Mouse (Mus musculus) embryo, embryonic 11 days (tissue): ENCODE measurements around the gene Gm10961.
A peak's percentile ranks its signal among the peaks of the same experiment; 100 is the strongest.
"Not testable (repeated sequence)": the region's sequence is repeated elsewhere in the genome, so short reads cannot be mapped to it uniquely, and the experiment has no call there.

Experiments
- DNase-seq: peaks from one replicate; pipeline ENCODE4 v3.0.0-alpha.2; 2015

Gene Gm10961

DNA sequence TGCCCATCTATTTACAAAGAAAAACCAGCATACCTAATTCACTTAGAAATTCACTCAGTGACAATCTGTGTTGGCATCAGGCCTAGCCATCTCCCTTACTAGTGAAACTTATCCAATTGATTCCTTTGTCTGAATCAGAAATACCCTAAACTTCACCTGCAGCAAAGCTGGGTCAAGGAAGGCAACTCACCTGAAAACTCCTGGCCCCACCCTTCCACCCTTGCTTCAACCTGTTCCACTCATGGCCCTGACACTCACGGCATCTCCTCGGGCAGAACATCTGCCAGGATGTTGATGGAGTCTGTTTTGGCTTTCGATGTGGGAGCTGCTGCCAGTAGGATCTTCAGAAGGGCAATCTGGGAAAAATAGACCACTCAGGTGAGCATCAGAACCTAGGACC, 13.3 kb upstream of the Gm10961 start:
- no peak for DNase-seq

DNA sequence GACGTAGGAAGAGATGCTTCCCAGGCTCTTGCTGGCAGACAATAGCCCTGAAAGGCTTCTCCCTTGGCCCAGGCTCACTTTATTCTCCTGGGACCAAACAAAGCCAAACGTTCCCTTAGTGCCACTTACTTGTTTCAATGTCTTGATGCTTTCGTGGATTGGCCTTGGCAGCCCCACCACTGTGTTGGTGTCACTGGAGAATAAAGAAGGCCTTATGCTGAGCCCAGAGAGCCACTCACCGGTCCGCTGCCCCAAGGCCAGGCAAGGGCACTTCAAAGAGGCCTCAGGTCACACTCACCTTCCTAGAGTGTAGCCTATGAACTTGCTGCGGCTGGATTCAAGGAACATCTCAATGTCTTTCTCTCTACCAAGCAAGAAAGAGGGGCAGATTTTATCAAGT, 11.2 kb upstream of the Gm10961 start:
- DNase-seq = no peak

DNA sequence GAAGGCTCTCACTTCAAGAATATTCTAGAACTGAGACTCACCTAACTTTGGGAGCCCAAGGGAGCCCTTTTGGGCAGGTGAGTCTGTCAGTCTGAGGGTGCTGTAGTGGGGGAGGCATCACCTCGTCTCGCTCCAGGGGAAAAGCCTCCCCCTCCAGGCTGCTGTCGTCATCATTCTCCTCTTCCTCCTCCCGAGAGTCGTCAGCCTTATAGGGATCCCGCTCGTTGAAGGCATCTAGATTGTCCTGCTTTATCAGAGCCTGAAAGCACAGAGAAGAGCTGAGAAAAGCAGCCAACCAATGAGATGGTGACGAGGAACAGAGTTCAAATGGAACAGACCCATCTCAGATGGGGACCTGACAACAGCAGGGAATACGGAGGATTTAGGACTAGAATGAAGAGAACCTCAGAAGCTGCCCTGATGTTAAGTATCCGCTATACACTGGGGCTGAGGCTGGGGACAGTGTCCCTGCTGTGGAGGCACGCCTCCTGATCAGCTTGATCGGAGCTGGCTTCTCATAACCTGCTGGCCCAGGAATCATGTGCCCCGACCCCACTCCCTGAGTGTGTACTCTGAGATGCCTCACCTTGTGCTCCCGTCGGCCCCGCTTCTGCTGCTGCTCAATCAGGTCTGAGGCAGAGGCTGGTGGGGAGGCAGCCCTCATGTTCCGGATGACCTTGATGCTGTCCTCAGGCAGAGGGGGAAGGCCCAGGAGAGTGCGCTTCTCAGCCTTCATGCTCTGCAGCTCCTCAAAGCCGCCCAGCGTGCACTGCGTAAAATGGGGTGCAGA, 9.6 kb upstream of the Gm10961 start:
- no peak for DNase-seq

DNA sequence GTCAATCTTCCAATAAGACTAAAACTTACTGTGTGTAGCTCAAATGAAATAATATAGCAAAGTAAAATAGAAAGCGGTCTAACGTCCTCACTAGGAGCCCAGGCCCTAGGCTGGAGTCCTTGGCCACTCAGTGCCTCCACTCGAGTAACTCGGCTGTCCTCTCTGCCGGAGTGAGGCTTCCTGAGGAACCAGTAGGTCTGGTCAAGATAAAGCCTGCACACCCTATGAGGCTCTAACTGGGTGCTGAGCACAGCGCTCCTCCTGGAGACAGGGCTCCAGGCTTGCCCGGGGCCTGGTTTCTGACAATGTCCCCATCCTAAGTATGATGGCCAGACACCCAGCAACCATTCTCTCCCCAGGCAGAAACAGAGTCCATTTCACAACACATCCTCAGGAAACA, 8.6 kb upstream of the Gm10961 start:
- DNase-seq = no peak

DNA sequence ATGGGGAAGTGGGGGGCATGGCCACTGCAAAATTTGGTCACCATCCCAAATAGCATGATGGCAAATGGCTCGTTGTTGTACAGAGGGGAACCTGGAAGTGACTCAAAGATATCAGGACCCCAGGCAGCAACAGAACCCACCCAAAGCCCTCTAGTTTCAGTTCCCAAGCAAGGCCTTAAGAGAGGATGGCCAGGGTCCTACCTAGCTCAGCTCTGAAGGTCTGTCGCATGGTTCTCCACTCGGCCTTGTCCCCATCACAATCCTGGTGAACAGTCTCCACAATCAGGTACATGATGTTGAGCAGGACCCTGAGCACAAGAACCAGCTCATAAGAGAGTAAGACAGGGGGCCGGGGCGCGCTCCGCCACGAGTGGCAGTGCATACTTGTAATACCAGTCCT, 6.7 kb upstream of the Gm10961 start:
- no peak for DNase-seq

DNA sequence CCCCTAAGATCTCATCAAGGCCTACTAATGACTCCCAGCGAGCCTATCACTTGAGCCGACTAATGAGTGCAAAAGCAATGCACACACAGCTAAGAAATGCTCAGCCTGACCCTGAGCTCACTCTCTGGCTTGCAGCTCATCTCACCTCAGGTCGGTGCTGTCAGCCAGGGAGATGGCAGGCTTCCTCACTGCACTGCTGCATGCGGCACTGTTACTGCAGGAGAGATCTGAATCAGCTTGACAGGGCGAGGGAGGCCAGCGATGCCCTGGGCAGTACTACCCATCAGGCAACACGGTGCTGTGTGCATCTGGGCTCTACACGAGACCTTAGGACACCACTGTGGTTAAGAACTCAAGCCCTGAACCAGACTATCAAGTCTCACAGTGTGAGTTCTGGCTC, 5.6 kb upstream of the Gm10961 start:
- DNase-seq = no peak

DNA sequence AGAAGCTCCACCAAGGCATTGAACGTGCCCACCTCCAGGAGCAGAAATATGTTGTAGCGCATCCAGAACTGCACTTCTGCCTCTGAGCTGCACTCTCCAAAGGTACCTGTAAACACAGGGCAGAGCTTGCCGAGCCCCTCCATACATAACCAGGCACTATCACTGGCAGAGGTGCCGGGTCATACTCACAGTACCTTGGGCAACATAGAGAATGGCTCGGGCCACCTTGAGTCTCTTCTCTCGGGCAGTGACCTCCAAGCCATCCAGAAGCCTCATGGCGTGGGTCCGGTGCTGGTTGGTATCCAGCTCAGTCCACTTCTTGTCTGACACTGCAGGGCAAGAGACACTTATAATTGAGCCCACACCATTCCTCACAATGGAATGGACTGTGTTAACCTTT, 4.4 kb upstream of the Gm10961 start:
- no peak for DNase-seq

DNA sequence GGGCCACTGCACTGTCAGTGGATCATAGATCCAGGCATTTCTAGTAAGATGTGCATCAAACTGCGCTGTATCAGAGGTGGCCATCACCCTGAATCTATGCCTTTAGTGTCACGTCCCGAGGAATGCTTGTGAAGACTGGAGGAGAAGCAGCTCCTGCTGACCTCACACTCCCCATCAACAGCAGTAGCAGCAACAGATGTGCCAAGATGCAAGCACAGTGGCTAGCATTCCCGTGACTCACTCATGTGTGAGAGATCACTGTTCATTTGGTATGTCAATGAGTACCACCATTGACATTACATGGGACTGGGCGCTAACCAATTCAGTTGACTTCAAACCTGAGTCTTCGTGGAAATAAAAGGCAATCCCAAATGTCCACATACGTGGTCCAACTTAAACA, 3.5 kb upstream of the Gm10961 start:
- DNase-seq = no peak

DNA sequence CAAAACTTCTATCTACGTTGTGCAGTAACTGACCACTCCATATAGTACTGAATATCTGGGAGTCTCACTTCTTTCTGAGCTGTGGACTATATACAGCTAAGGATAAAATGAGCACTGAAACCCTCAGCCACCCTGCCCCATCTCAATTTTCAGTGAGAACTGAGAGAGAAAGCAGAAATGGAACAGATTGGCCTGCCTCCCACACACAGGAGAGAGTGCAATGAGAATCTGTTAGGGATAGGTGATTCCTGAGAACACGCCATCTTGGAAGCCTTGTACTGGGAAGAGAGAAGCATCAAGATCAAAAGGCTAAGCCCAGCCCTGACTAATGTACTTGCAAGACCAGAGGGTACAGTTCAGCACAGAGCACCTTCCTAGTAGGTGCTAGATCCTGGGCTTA, 2.6 kb upstream of the Gm10961 start:
- DNase-seq = no peak

DNA sequence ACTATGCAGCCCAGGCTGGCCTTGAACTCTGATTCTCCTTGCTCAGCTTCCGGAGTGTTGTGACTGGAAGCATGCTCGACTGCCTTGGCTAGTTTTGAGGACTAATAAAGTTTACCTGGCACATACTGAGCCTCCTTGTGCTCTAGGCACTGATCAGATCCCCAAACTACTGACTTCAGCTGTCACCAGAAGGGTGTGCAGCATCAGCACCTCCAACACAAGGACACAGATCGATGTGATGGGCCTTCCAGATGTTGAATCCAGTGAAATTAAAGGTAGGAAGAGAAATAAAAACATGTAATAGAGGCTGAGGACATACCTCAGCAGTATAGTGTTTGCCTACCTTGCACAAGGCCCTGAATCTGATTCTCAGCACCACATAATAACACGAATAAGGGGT, 1.7 kb upstream of the Gm10961 start:
- DNase-seq = no peak

DNA sequence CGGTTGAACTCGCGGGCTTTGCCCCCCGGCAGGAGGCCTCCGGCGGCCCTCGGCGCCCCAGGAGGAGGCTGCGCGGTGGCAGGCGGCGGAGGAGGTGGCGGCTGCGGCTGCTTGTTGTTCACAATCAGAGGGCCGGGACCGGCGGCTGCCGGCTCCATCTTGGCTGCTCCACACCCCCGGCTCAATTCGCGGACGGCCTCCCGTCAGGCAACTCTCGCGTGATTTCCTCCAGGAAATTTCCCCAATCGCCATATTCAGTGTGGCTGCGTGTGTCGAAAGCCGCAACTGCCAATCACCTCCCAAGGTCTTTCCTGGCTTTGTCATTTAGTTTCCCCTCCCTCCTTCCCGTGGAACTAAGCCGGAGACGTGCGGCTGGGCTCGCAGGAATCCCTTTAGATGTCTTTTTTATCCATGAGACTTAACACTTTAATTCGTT, 419 bp downstream of the Gm10961 start, which contains the start of gene Strip1:
Gene Strip1 (minus strand): TSS at position 172 of the 436 bp plus-strand sequence.
- peak; percentile 97 for DNase-seq

DNA sequence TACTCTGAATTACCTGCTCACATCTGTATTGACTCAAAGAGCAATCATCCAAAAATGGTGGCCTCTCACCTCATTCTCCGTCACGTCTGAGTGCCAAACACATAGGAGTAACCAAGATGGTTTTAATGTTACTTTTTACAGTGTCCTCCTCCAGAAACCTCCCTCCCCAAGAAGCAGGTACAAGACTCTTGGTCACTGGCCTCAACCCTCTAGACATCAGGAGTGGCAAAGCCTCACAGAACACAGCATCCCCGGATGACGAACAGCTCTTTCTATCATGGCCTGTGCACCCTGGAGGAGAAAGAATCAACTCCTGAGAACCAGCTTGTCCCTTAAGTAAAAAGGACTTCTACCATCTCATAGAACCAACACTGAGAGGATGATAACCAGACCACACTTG, 1.7 kb downstream of the Gm10961 start:
- DNase-seq = no peak

DNA sequence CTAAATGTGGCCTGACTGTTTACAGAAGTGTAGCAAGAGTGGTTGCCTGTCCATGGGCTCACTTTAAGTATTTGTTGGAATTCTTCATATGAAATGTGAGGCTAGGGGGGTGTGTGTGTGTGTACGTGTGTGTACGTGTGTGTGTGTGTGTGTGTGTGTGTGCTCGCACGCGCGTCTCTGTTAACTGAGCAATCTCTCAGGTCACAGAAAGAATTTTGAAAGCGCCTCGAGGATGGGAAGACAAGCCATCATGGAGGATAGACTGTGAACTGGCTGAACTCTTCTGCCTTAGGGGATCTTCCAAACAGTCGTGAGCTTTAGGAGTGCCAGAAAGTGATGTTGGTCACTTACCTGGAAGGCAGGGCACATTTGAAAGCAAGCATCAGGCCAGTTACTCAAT, 2.8 kb downstream of the Gm10961 start:
- no peak for DNase-seq

DNA sequence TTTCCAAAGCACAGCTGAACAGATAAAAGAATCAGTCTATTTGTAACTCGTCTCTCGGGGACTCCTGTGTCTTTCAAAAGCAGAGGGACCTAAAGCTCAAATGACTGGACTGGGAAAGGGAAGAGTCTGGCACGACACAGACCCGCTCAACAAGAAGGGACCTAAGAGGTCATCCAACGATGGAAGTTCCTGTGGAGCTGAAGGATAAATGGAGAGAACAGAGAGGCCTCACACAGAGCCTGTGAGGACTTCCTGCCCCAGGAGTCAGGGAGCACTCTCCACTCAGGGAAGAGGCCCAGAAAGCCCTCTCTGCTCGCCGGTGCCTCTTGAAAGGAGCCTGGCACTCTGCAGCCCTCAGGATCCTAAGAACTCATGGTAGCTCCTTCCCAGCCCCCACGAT, 4.7 kb downstream of the Gm10961 start:
- DNase-seq = no peak

DNA sequence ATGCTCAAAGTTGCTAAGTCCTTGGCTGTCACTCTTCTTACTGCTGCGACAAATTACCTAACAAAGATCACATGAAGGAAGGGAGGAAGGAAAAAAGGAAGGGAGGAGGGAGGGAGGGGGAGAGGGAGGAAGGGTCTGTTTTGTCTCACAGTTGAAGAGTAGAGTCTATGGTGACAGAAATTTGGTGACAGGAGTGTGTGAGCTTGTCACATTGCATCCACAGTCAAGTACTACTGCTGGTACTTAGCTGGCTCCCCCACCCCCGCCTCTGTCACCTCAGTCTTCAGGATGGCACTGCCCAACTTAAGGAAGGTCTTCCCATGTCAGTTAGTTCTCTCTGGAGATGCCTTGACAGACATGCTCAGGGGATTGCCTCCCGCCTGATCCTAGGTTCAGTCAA, 5.1 kb downstream of the Gm10961 start:
- no peak for DNase-seq

DNA sequence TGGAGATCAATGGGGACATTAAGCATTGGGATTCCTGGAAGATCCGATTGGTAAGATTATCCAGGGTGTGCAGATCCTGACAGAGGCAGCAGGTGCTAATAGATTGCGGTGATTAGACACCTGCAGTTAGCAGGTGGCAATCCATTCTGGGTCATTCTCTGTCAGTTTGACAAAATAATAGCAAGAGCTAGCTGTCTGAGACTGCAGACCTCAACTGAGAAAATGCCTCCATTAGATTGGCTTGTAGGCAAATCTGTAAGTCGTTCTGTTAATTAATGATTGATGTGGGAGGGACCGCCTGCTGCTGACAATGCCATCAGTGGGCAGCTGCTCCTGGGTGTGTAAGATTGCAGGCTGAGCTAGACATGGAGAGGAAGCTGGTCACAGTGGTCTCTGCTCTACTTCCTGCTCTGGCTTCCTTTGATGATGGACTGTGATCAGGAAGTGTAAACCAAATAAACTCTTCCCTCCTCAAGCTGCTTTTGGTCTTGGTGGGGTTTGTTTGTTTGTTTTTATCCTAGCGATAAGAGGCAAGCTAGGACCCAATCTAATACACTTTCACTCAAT, 6.6 kb downstream of the Gm10961 start:
- no peak for DNase-seq

DNA sequence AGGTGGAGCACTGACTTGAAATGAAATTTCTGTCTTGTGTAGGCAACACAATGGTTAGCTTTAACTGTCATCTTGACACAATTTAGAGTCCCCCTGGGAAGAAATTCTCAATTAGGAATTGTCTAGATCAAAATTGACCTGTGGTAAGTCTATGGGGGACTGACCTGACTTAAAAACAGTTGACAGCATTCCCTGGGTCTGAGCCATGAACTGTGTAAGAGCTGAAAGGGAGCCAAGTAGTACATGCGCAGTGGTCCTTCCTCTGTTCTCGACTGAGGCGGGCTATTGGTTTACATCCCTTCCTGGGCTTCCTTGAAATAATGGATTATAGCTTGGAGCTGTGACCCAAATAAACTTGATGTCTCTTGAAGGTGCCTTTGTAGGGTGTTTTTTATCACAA, 15.8 kb downstream of the Gm10961 start:
- no peak for DNase-seq

DNA sequence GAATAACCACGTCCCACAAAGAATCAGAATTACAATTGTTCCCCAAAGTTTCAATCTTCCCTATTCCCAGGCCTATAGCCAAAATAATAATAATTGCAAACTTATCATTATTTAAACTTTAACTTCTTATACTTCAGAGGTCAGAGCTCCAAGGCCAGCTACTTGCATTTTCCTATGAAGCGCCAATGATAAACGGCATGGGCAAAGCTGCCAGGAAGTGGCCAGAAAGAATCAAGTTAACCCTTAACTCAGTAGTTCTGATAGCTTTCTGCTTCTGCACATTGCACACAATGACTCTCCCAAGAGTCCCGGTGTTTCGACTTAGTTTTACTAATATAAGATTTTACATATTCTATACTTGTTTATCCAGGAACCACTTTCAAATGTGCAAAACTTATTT, 19.2 kb downstream of the Gm10961 start:
- not testable (repeated sequence) for DNase-seq

DNA sequence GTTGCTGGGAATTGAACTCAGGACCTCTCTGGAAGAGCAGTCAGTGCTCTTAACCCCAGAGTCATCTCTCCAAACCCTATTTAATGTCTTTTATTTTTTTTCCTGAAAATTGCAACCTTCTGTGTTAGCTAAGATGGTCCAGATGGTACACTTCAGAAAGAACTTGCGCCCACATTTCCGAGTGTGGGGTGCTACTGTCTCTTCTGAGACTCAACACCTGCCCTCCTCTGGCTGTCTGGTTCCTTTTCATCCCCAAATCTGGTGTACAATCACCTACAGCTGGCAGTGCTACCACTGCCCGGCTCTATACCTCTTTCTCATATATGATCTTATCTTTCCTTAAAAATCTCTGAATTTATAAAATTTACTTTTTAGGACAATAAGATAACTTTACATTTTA, 21.8 kb downstream of the Gm10961 start:
- DNase-seq = no peak

DNA sequence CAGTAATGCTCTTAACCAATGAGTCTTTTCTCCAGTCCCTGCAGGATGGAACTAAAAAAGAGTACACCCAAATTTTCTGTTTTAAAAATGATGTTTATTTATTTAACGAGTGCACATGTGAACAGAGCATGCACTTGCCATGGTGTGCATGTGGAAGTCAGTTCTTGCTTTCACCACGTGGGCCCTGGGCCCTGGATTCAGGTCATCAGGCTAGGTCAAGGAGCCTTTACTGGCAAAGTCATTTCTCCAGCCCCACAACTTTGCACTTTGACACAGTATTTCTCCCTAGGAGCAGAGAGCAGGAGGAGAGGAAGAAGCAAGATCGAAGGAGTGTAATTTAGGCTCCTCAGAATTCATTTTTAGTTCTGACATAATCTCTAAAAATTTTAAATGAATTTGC, 23.7 kb downstream of the Gm10961 start:
- DNase-seq = no peak

DNA sequence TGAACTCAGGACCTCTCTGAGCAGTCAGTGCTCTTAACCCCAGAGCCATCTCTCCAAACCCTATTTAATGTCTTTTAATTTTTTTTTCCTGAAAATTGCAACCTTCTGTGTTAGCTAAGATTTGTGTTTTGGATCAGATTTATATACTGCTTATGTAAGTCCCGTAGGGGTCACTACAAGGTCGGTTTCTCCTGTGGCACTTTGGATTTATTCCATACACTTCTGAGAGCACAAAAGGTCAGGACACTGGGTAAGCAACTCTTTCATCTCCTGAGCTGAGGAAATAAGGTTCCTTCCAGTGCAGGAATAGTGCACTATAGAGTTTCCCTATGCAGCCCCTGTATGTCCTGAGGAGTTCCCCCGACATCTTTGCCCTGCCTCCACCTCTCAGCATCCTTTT, 24.4 kb downstream of the Gm10961 start:
- peak; percentile 16 for DNase-seq

DNA sequence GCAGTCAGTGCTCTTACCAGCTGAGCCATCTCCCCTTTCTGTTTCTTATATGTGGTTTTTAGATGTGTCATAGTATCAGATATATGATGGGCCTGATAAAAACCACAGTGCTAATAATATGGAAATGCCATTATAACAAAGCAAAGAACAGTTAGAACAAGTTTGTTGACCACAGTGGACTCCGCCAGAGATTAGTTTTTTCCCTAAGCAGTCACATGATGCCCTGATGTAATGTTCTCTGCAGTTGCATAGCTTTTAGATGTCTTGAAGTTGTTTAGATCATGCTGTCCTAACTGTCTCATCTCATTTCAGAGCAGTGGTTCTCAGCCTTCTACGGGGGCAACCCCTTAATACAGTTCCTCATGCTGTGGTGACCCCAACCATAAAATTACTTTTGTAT, 25.0 kb downstream of the Gm10961 start:
- no peak for DNase-seq

DNA sequence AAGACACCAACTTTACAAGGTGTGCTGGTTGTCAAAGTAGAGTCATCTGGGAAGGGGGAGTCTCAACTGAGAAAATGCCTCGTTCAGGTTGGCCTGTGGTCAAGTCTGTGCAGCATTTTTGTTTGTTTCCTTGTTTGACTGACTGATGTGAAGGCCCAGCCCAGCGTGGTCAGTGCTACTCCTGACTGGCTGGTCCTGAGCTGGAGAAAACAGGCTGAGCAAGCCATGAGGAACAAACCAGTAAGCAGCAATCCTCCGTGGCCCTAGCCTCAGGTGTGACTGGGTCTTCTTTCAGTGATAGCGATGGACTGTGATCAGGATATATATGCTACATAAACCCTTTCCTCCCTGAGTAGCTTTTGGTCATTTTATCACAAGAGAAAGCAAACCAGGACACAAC, 25.8 kb downstream of the Gm10961 start:
- DNase-seq = no peak

DNA sequence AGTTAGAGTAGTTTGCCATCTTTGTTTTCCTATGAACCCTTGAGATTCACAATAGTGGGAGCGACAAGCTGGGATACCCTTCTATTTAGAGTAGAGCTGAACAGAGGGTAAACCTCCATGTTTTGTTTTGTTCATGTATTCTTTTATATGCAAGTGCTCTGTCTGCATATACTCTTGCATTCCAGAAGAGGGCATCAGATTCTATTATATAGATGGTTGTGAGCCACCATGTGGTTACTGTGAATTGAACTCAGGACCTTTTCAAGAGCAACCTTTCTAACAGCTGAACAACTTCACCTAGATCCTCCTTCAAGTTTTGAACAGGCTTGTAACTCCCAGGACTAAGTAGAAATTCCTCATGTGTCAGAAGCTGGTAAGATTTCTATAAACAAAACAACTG, 27.9 kb downstream of the Gm10961 start:
- DNase-seq = no peak

DNA sequence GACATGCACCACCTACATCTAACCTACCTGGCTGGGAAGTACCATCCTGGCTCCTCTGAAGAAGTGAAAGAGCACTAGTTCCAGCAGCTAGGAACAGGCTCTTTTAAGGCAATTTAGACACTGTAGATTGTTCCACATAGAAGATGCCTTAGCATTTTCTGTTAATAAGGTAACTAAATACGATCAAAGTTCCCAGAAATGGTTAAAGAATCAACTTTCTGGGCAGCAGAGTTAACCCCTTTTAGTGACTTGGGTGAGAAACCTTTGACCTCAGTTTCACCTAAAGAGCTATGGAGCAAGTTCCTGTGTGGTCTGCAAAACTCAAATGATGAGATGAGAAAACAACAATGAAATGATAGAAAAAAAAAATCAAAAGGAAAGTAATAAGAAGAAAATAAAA, 33.5 kb downstream of the Gm10961 start:
- DNase-seq = no peak
